Mouse (Mus musculus): ENCODE results near the gene Cib4.

DNA sequence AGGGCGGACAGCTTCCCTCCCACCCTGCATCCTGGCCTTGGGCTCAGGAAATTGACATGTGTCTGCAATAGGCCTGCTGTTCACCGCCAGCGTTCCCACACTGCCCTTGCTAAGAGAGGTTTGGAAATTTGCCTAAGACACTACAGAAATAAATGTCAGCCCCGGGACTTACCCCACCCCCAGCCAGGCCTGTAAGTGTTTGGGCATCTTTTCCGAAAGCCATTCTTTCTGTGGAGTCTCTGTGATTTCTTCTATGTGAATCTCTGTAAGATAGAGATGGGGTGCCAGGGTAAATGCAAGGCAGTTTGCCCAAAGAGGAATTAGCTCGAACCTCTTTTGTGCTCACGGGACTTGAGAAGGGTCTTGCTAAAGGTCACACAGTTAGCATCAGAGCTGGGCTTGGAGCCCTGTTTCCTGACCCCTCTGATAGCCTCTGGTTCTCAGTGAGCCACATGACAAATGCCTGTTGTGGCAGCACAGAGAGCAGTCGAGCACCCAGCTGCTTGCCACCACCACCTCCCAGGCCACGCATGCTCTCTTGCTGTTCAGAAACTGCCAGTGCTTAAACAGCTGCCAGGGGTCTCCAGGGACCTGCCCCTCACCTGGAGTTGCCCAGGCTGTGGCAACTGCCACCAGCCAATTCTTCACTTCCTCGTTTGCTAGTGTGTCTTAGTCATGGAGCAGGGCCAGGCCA, 48.3 kb upstream of the Cib4 start:
- TF ChIP-seq CTCF (IDR thresholded peaks at IDR 0.05; ENCODE audit: low read depth) (no peak), EP300 (IDR thresholded peaks at IDR 0.05; ENCODE audit: low read depth) (no peak)
